9 mouse cellular contexts compared by ENCODE assay signal in genomic region chr17:56170636-56171035, GRCm38 (mm10). TPM values are rescaled to one million over a fixed set of nuclear protein-coding genes. Genes with fewer than 3 reads are reported as not detected.
DNase-seq lines count a peak whose midpoint lies in the region; ATAC-seq and TF ChIP-seq lines count a peak whose summit lies in the region.
"Had no signal": no experiment of that assay in that cellular context is flagged by ENCODE, and none has a peak within 500 bp of the region (broad histone marks: within the 10 kb centered on the region; RNA-seq: fewer than 3 reads in every experiment).

No protein-coding gene starts in this region.

- WGBS in intestine, embryonic 14.5 days = 69% methylated on average over 10 of the region's 10 CpGs
- 62% methylated on average over 10 of the region's 10 CpGs for WGBS in intestine, embryonic 16.5 days
- 59% methylated on average over 10 of the region's 10 CpGs for WGBS in heart, postnatal 0 days
- WGBS in midbrain, embryonic 12.5 days = 27% methylated on average over 10 of the region's 10 CpGs

- TF ChIP-seq CTCF in heart, postnatal 0 days (IDR thresholded peaks at IDR 0.05; ENCODE audit: low read depth) = no peak

- H3K27ac ChIP-seq in intestine, embryonic 14.5 days (ENCODE audit: low read depth) = peak overlapping the region; percentile 3; the same call in 1 of the 2 replicates
- no peak overlapping the region for H3K27ac ChIP-seq in intestine, embryonic 16.5 days (ENCODE audit: low read length)
- peak overlapping the region; percentile 80 for H3K27ac ChIP-seq in heart, postnatal 0 days (ENCODE audit: low read depth)
- 0 out of 2 replicates have a peak overlapping the region, but pooled peaks have one; percentile 20 for H3K27ac ChIP-seq in midbrain, embryonic 12.5 days (replicated peaks)

- no peak for TF ChIP-seq EP300 in heart, postnatal 0 days (IDR thresholded peaks at IDR 0.05; ENCODE audit: low read depth)

- no peaks in the 10 kb centered on the region for H3K27me3 ChIP-seq in intestine, embryonic 14.5 days (replicated peaks; ENCODE audit: control insufficient read depth, insufficient read depth, low read length)
- no peaks in the 10 kb centered on the region for H3K27me3 ChIP-seq in intestine, embryonic 16.5 days (replicated peaks; ENCODE audit: control insufficient read depth, insufficient read depth, low read length)
- no peaks in the 10 kb centered on the region for H3K27me3 ChIP-seq in heart, postnatal 0 days (ENCODE audit: control insufficient read depth, insufficient read depth, low read length)
- H3K27me3 ChIP-seq in midbrain, embryonic 12.5 days = no peaks in the 10 kb centered on the region

- H3K4me1 ChIP-seq in intestine, embryonic 14.5 days (replicated peaks; ENCODE audit: control insufficient read depth, insufficient read depth, low read length) = peaks cover under 1% of the 10 kb centered on the region; the same call in 1 of the 2 replicates
- peaks cover 1% of the 10 kb centered on the region for H3K4me1 ChIP-seq in intestine, embryonic 16.5 days (ENCODE audit: control insufficient read depth, insufficient read depth, low read length)
- peaks cover 3% of the 10 kb centered on the region; the same call in 1 of the 2 replicates for H3K4me1 ChIP-seq in heart, postnatal 0 days (ENCODE audit: control insufficient read depth, insufficient read depth)
- H3K4me1 ChIP-seq in midbrain, embryonic 12.5 days = peaks cover 15% of the 10 kb centered on the region

- no peaks in the 10 kb centered on the region for H3K9me3 ChIP-seq in intestine, embryonic 14.5 days (ENCODE audit: control insufficient read depth, low read length)
- H3K9me3 ChIP-seq in intestine, embryonic 16.5 days (ENCODE audit: control insufficient read depth, low read length) = no peaks in the 10 kb centered on the region
- H3K9me3 ChIP-seq in heart, postnatal 0 days (replicated peaks; ENCODE audit: control insufficient read depth, low read length) = no peaks in the 10 kb centered on the region
- no peaks in the 10 kb centered on the region for H3K9me3 ChIP-seq in midbrain, embryonic 12.5 days

- H3K36me3 ChIP-seq in intestine, embryonic 14.5 days (ENCODE audit: control insufficient read depth, insufficient read depth, low read length) = peaks cover 8% of the 10 kb centered on the region; the same call in 1 of the 2 replicates
- no peaks in the 10 kb centered on the region for H3K36me3 ChIP-seq in intestine, embryonic 16.5 days (ENCODE audit: control insufficient read depth, insufficient read depth, low read length)
- peaks cover 16% of the 10 kb centered on the region for H3K36me3 ChIP-seq in heart, postnatal 0 days (replicated peaks; ENCODE audit: control insufficient read depth, insufficient read depth, low read length)
- 0 out of 2 replicates have a peak, but pooled peaks cover 5% of the 10 kb centered on the region for H3K36me3 ChIP-seq in midbrain, embryonic 12.5 days

- no peak overlapping the region for H3K4me2 ChIP-seq in intestine, embryonic 14.5 days (ENCODE audit: low read length)
- H3K4me2 ChIP-seq in intestine, embryonic 16.5 days (ENCODE audit: low read depth, low read length) = no peak overlapping the region
- peak overlapping the region; percentile 12; the same call in 1 of the 2 replicates for H3K4me2 ChIP-seq in heart, postnatal 0 days (ENCODE audit: low read depth, low read length)
- no peak overlapping the region for H3K4me2 ChIP-seq in midbrain, embryonic 12.5 days (replicated peaks)

- no peak overlapping the region for H3K4me3 ChIP-seq in intestine, embryonic 14.5 days (ENCODE audit: low read depth, low read length)
- H3K4me3 ChIP-seq in intestine, embryonic 16.5 days (ENCODE audit: low read length) = no peak overlapping the region
- H3K4me3 ChIP-seq in heart, postnatal 0 days (ENCODE audit: low read depth, low read length) = no peak overlapping the region
- no peak overlapping the region for H3K4me3 ChIP-seq in midbrain, embryonic 12.5 days

- ATAC-seq in intestine, embryonic 14.5 days (replicated peaks; ENCODE audit: low FRiP score, low TSS enrichment, low read depth) = no peak
- ATAC-seq in intestine, embryonic 16.5 days = no peak
- no peak for ATAC-seq in heart, postnatal 0 days (ENCODE audit: insufficient read depth, low read depth)
- ATAC-seq in midbrain, embryonic 12.5 days (ENCODE audit: low FRiP score, low read depth) = no peak; the same call in 1 of the 2 replicates

- no peak for DNase-seq in intestine, embryonic 14.5 days (ENCODE audit: low spot score)
- peak; percentile 53 for DNase-seq in embryo, embryonic 11 days
- no peak for DNase-seq in heart, postnatal 0 days (ENCODE audit: low spot score)
- no peak for DNase-seq in spleen, adult 18-20 months
- DNase-seq in ovary, postnatal 14 days (ENCODE audit: low spot score) = no peak
- DNase-seq: lung, adult 2 months; right cerebral cortex, postnatal 25 days had no signal

- H3K9ac ChIP-seq in intestine, embryonic 14.5 days (ENCODE audit: low read length) = no peak overlapping the region
- no peak overlapping the region for H3K9ac ChIP-seq in intestine, embryonic 16.5 days (ENCODE audit: low read depth, low read length)
- no peak overlapping the region for H3K9ac ChIP-seq in heart, postnatal 0 days (replicated peaks; ENCODE audit: low read depth, low read length)
- no peak overlapping the region for H3K9ac ChIP-seq in midbrain, embryonic 12.5 days (replicated peaks)

RNA-seq across cellular contexts. Expression of gene Tnfaip8l1, which starts 8.4 kb away (rescaled TPM):
- polyA plus RNA-seq in intestine, embryonic 14.5 days (2014; fragmentation: Nextera tagmentation; extraction: Ambion mirVana) = 11.3 and 14.0 TPM in 2 replicates
- polyA plus RNA-seq in intestine, embryonic 16.5 days (2015; fragmentation: Nextera tagmentation; extraction: Ambion mirVana) = 10.6 and 12.7 TPM in 2 replicates
- total RNA-seq in heart, postnatal 0 days (2014; rRNA removed; ENCODE audit: low replicate concordance) = 3.4 and 16.5 TPM in 2 replicates
- 4.9 and 5.6 TPM in 2 replicates for polyA plus RNA-seq in heart, postnatal 0 days (2015; fragmentation: Nextera tagmentation; extraction: Ambion mirVana)
- 8.0 and 8.2 TPM in 2 replicates for polyA plus RNA-seq in midbrain, embryonic 12.5 days (2016; fragmentation: Nextera tagmentation; extraction: Ambion mirVana)

RNA-seq across cellular contexts. Expression of gene Mydgf, which starts 13.1 kb away (rescaled TPM):
- polyA plus RNA-seq in intestine, embryonic 14.5 days (2014; fragmentation: Nextera tagmentation; extraction: Ambion mirVana) = 103 and 111 TPM in 2 replicates
- polyA plus RNA-seq in intestine, embryonic 16.5 days (2015; fragmentation: Nextera tagmentation; extraction: Ambion mirVana) = 119 and 121 TPM in 2 replicates
- total RNA-seq in heart, postnatal 0 days (2014; rRNA removed; ENCODE audit: low replicate concordance) = 42.9 and 43.2 TPM in 2 replicates
- 50.2 and 52.0 TPM in 2 replicates for polyA plus RNA-seq in heart, postnatal 0 days (2015; fragmentation: Nextera tagmentation; extraction: Ambion mirVana)
- 56.8 and 61.6 TPM in 2 replicates for polyA plus RNA-seq in midbrain, embryonic 12.5 days (2016; fragmentation: Nextera tagmentation; extraction: Ambion mirVana)

RNA-seq across cellular contexts. Expression of gene Sema6b, which starts 30.5 kb away (rescaled TPM):
- 0.86 and 1.3 TPM in 2 replicates for polyA plus RNA-seq in intestine, embryonic 14.5 days (2014; fragmentation: Nextera tagmentation; extraction: Ambion mirVana)
- 0.81 and 0.99 TPM in 2 replicates for polyA plus RNA-seq in intestine, embryonic 16.5 days (2015; fragmentation: Nextera tagmentation; extraction: Ambion mirVana)
- 7.9 and 10.4 TPM in 2 replicates for total RNA-seq in heart, postnatal 0 days (2014; rRNA removed; ENCODE audit: low replicate concordance)
- 0.81 and 0.93 TPM in 2 replicates for polyA plus RNA-seq in heart, postnatal 0 days (2015; fragmentation: Nextera tagmentation; extraction: Ambion mirVana)
- 6.5 and 7.9 TPM in 2 replicates for polyA plus RNA-seq in midbrain, embryonic 12.5 days (2016; fragmentation: Nextera tagmentation; extraction: Ambion mirVana)

RNA-seq across cellular contexts. Expression of gene Dpp9, which starts 48.1 kb away (rescaled TPM):
- polyA plus RNA-seq in intestine, embryonic 14.5 days (2014; fragmentation: Nextera tagmentation; extraction: Ambion mirVana) = 35.4 and 36.2 TPM in 2 replicates
- polyA plus RNA-seq in intestine, embryonic 16.5 days (2015; fragmentation: Nextera tagmentation; extraction: Ambion mirVana) = 33.5 and 35.1 TPM in 2 replicates
- total RNA-seq in heart, postnatal 0 days (2014; rRNA removed; ENCODE audit: low replicate concordance) = 25.9 and 29.0 TPM in 2 replicates
- polyA plus RNA-seq in heart, postnatal 0 days (2015; fragmentation: Nextera tagmentation; extraction: Ambion mirVana) = 12.6 and 13.3 TPM in 2 replicates
- polyA plus RNA-seq in midbrain, embryonic 12.5 days (2016; fragmentation: Nextera tagmentation; extraction: Ambion mirVana) = 41.0 and 43.9 TPM in 2 replicates

RNA-seq across cellular contexts. Expression of gene Lrg1, which starts 48.8 kb away (rescaled TPM):
- polyA plus RNA-seq in intestine, embryonic 14.5 days (2014; fragmentation: Nextera tagmentation; extraction: Ambion mirVana) = 0.16 TPM in 1 of 2 replicates, not detected in the other
- polyA plus RNA-seq in intestine, embryonic 16.5 days (2015; fragmentation: Nextera tagmentation; extraction: Ambion mirVana) = 0.47 and 0.57 TPM in 2 replicates
- total RNA-seq in heart, postnatal 0 days (2014; rRNA removed; ENCODE audit: low replicate concordance) = 4.5 and 5.1 TPM in 2 replicates
- polyA plus RNA-seq in heart, postnatal 0 days (2015; fragmentation: Nextera tagmentation; extraction: Ambion mirVana) = 9.0 and 10.0 TPM in 2 replicates
- 0.29 TPM in 1 of 2 replicates, not detected in the other for polyA plus RNA-seq in midbrain, embryonic 12.5 days (2016; fragmentation: Nextera tagmentation; extraction: Ambion mirVana)
